Mouse (Mus musculus) stomach, embryonic 14.5 days (tissue): ENCODE results near the gene Tcp11l1. TPM values are rescaled to one million over a fixed set of nuclear protein-coding genes. Genes with fewer than 3 reads are reported as not detected.

Experiments used
- ATAC-seq: fragments of 200-750 bp; cut with Nextera tagmentation; 2 replicates; pipeline ENCODE4 v1.8.0; 2017; ENCODE audit warnings: low read depth, moderate TSS enrichment; ENCODE audit not compliant: insufficient number of reproducible peaks, insufficient read depth, low FRiP score
- H3K27ac ChIP-seq: fragments of 300-500 bp; sonication (generic); 2 replicates; pipeline ENCODE4 v1.5.1; 2014; ENCODE audit warnings: mild to moderate bottlenecking, low read length, moderate library complexity, mixed read lengths
- H3K27me3 ChIP-seq: fragments of 300-500 bp; sonication (generic); 2 replicates; pipeline ENCODE4 v1.6.1; 2014; ENCODE audit warnings: low read length, control low read depth, mixed read lengths; ENCODE audit not compliant: control insufficient read depth, insufficient read depth
- H3K36me3 ChIP-seq: fragments of 300-500 bp; sonication (generic); 2 replicates; pipeline ENCODE4 v1.6.1; 2014; ENCODE audit warnings: mild to moderate bottlenecking, control low read depth, low read length, moderate library complexity, mixed read lengths; ENCODE audit not compliant: control insufficient read depth, insufficient read depth
- H3K4me1 ChIP-seq: fragments of 300-500 bp; sonication (generic); 2 replicates; pipeline ENCODE4 v1.6.1; 2014; ENCODE audit warnings: low read length, control low read depth, mixed read lengths; ENCODE audit not compliant: control insufficient read depth, insufficient read depth
- H3K4me2 ChIP-seq: fragments of 300-500 bp; sonication (generic); replicated peaks from 2 replicates; pipeline ENCODE4 v1.6.1; 2014; ENCODE audit warnings: low read depth, low read length, control low read depth
- H3K4me3 ChIP-seq: fragments of 300-500 bp; sonication (generic); 2 replicates; pipeline ENCODE4 v1.5.1; 2014; ENCODE audit warnings: low read depth, low read length, control low read depth
- H3K9ac ChIP-seq: fragments of 300-500 bp; sonication (generic); replicated peaks from 2 replicates; pipeline ENCODE4 v1.6.1; 2014; ENCODE audit warnings: low read depth, mild to moderate bottlenecking, control low read depth, low read length, moderate library complexity, mixed read lengths
- H3K9me3 ChIP-seq: fragments of 300-500 bp; sonication (generic); 2 replicates; pipeline ENCODE4 v1.6.1; 2016; ENCODE audit warnings: low read depth, low read length, control low read depth; ENCODE audit not compliant: control insufficient read depth
- WGBS: fragments of 180-500 bp; shearing (Covaris S2); extraction: QIAGEN DNeasy Blood & Tissue Kit; methylation state at CpG from one replicate; pipeline ENCODE4 v1.1.7; 2014; 5-methylcytosine and 5-hydroxymethylcytosine counted together
- polyA plus RNA-seq: library from polyadenylated mRNA; unstranded; fragments of >200 nt; fragmentation: Nextera tagmentation; extraction: Ambion mirVana; gene quantifications from 2 replicates; pipeline ENCODE4 v1.2.1, GENCODE M21; 2014

Gene Tcp11l1
- polyA plus RNA-seq, 1 experiment from 2014 or later, result 55.2 TPM

DNA sequence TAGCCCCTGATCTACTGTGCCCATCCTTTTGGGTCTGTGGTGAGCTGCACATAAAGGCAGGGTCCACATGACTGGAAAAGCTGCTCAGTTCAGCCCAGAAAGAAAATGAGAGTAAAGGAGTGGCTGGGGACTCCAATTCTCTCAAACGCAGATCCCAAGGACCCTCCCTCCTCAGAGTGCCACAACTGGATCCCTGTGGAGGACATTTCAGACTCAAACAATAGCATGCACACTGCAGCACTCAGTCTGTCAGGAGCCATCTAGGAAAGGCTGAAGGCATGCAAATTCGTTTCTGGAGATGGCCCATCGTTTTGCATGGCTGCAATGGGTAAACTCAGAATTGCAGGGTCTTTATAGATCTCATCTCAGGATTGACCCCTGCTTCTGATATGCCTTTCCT, 8.8 kb downstream of the Tcp11l1 start:
- Histone ChIP-seq H3K27me3 (no peaks in the 10 kb centered on the region), H3K9ac (no peak overlapping the region), H3K4me3 (no peak overlapping the region), H3K36me3 (no peaks in the 10 kb centered on the region), H3K9me3 (no peaks in the 10 kb centered on the region), H3K27ac (no peak overlapping the region), H3K4me2 (no peak overlapping the region), H3K4me1 (0 out of 2 replicates have a peak, but pooled peaks cover 4% of the 10 kb centered on the region)
- 78% methylated on average over 3 of the region's 3 CpGs for WGBS
- no peak for ATAC-seq

DNA sequence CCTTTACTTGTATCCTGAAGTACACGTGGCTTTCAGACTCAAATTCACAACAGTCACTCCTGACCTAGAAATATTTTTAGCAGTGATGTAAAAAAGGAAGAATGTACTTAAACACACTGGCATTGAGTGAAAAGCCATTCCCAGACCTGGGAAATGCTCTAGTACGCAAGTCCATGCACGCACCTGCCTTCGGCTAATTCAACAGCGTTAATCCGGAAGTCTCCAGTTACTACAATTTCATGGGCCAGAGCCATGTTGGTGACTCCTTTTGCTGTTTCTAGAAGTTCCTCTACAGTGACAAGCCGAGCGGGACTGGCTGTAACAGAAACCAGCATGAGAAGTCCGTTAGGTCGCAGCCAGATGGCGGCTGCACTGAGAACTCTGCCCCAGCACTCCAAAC, 12.3 kb downstream of the Tcp11l1 start:
- no peak for ATAC-seq
- Histone ChIP-seq H3K27me3 (no peaks in the 10 kb centered on the region), H3K9me3 (no peaks in the 10 kb centered on the region), H3K4me2 (no peak overlapping the region), H3K4me1 (no peaks in the 10 kb centered on the region), H3K27ac (no peak overlapping the region), H3K9ac (no peak overlapping the region), H3K4me3 (no peak overlapping the region), H3K36me3 (no peaks in the 10 kb centered on the region)
- 82% methylated on average over 11 of the region's 11 CpGs for WGBS

DNA sequence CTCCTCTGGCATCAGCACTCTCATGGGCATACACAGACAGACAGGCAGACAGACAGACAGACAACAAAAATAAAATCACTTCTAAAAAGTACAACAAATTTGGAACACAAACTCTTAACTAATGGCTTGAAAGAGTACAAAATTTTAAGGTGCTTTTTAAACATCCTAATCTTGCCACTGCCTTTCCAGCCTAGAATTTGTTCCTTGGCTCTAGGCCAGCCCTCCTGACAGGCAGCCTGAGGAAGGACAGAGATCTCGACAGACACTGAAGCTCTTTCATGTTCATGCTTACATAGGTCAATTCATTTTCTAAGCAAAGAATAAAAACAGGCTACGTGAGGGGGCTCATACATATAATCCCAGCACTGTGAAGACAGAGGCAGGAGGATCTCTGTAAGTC, 19.4 kb downstream of the Tcp11l1 start:
- Histone ChIP-seq H3K27ac (no peak overlapping the region), H3K9me3 (no peaks in the 10 kb centered on the region), H3K4me2 (no peak overlapping the region), H3K27me3 (no peaks in the 10 kb centered on the region), H3K9ac (no peak overlapping the region), H3K4me1 (no peaks in the 10 kb centered on the region), H3K4me3 (no peak overlapping the region), H3K36me3 (no peaks in the 10 kb centered on the region)
- 36% methylated on average over 2 of the region's 2 CpGs for WGBS
- ATAC-seq, result no peak

DNA sequence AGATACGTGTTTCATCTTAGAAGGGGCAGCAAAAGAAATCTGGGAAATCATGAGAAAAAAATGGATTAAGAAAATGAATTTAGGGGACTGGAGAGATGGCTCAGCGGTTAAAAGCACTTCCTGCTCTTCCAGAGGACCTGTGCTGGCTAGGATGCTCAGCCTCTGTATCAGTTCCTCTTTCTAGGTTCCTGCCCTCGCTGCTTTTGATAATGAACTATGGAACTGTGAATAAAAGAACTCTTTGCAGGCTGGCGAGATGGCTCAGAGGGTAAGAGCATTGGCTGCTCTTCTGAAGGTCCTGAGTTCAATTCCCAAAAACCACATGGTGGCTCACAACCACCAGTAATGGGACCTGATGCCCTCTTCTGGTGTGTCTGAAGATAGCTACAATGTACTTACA, 21.2 kb downstream of the Tcp11l1 start:
- Histone ChIP-seq H3K27me3 (no peaks in the 10 kb centered on the region), H3K9ac (no peak overlapping the region), H3K4me2 (no peak overlapping the region), H3K4me1 (no peaks in the 10 kb centered on the region), H3K27ac (no peak overlapping the region), H3K4me3 (no peak overlapping the region), H3K9me3 (no peaks in the 10 kb centered on the region), H3K36me3 (no peaks in the 10 kb centered on the region)
- ATAC-seq, result no peak
- WGBS, result 83% methylated on average over 4 of the region's 4 CpGs

DNA sequence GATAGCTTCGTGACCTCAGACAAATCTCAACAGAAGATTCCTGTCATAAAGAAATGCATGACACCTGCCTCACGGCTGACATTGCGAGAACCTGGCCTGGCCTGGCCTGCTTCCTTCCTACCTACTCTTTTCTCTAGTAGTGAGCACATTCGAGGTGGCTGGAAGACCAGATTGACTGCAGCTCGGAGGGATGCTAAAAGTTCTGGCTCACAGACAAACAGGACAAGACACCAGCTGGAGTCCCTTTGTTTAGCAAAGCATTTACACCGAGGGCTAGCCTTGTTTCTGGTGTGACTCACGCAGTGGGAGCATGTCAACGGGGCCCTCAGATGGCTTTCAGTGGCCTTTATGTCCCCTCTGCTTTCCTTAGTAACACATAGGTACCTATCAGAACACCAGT, 23.2 kb downstream of the Tcp11l1 start:
- no peak overlapping the region for H3K9ac ChIP-seq
- no peak for ATAC-seq
- no peaks in the 10 kb centered on the region for H3K9me3 ChIP-seq
- no peak overlapping the region for H3K4me3 ChIP-seq
- H3K4me1 ChIP-seq, result no peaks in the 10 kb centered on the region
- 78% methylated on average over 8 of the region's 8 CpGs for WGBS
- no peaks in the 10 kb centered on the region for H3K36me3 ChIP-seq
- no peak overlapping the region for H3K27ac ChIP-seq
- H3K4me2 ChIP-seq, result no peak overlapping the region
- H3K27me3 ChIP-seq, result no peaks in the 10 kb centered on the region

DNA sequence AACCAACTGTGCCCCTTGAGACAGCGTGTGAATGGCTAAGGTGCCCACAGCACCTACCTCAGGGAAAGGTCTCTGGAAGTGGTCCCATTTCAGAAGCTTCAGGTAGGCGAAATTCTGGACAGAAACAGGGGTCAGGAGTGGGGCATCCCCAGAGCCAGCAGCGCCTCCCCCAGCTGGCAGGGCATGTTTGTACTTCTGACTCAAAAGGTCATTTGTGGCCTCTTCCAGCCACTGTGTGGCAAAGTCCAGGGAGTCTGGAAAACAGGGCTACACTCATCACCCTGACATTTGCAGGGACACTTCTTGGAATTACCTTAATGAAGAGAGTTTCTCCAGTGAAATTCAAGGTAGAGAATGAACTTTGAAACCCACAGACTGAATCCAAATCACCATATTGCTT, 23.6 kb downstream of the Tcp11l1 start:
- WGBS, result 81% methylated on average over 3 of the region's 3 CpGs
- Histone ChIP-seq H3K4me3 (no peak overlapping the region), H3K4me1 (no peaks in the 10 kb centered on the region), H3K9ac (no peak overlapping the region), H3K27me3 (no peaks in the 10 kb centered on the region), H3K27ac (no peak overlapping the region), H3K4me2 (no peak overlapping the region), H3K9me3 (no peaks in the 10 kb centered on the region), H3K36me3 (no peaks in the 10 kb centered on the region)
- no peak for ATAC-seq

DNA sequence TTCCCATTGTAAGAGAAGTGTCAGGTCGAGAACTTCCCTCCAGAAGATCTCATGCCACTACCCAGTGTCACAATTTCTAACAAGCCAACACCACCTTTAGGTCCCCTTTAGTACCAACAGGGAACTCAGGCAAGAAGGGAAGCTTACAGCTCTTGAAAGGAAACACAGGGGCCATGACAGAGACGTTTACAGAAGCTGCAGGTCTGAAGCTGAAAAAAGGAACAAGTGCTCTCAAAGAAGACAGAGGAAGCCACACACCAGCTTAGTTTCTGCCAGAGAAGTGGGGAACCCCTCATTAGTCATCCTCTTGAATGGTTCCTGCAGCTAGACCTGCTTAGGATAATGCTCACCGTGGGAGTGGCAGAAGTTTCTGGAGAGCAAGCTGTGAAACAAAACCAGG, 24.7 kb downstream of the Tcp11l1 start:
- no peak for ATAC-seq
- Histone ChIP-seq H3K36me3 (no peaks in the 10 kb centered on the region), H3K4me2 (no peak overlapping the region), H3K9ac (no peak overlapping the region), H3K4me1 (no peaks in the 10 kb centered on the region), H3K27ac (no peak overlapping the region), H3K9me3 (no peaks in the 10 kb centered on the region), H3K4me3 (no peak overlapping the region), H3K27me3 (no peaks in the 10 kb centered on the region)
- 72% methylated on average over 3 of the region's 3 CpGs for WGBS

DNA sequence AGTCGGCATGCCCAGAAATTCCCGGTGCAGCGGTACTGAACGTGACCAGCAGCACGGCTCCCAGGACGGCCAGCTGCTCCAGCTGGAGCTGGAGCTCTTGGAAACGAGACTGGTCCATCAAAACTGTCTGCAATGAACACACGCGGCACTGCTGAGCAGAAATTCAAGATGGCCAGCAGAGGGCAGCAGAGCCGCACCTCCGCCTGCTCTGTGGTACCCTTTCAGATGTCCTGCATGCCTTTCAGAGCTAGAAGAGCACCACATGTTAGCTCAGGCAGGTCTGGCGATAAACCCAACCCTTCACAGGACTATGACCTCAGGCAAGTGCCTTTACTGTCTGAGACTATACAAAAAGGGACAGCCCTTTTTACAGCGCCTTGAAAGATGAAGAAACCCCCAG, 26.6 kb downstream of the Tcp11l1 start:
- H3K27me3 ChIP-seq, result no peaks in the 10 kb centered on the region
- no peak overlapping the region for H3K9ac ChIP-seq
- H3K4me3 ChIP-seq, result no peak overlapping the region
- H3K4me2 ChIP-seq, result no peak overlapping the region
- H3K27ac ChIP-seq, result no peak overlapping the region
- no peaks in the 10 kb centered on the region for H3K4me1 ChIP-seq
- H3K9me3 ChIP-seq, result no peaks in the 10 kb centered on the region
- peak; percentile 90 for ATAC-seq
- no peaks in the 10 kb centered on the region for H3K36me3 ChIP-seq
- 4% methylated on average over 13 of the region's 13 CpGs for WGBS

DNA sequence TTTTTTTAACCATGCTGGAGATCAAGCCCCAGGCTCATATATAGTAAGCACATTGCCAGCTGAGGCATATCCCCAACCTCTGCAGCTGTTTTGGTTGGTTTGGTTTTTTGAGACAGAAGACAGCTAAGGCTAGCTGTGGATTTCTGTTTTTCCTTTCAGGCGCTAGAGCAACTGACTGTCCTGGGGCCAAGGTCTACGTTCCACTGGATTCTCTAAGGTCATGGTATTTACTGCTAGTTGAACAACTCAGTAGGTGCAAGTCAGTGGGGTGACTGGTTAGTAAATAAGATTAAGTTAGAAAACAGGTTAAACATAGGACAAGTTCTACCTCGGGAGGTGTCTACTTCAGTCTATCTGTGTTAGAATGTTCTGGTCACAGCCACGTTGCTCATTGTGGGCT, 27.2 kb downstream of the Tcp11l1 start:
- H3K9me3 ChIP-seq, result no peaks in the 10 kb centered on the region
- no peaks in the 10 kb centered on the region for H3K4me1 ChIP-seq
- no peaks in the 10 kb centered on the region for H3K36me3 ChIP-seq
- no peak overlapping the region for H3K4me3 ChIP-seq
- H3K9ac ChIP-seq, result no peak overlapping the region
- no peak overlapping the region for H3K4me2 ChIP-seq
- WGBS, result 90% methylated on average over 4 of the region's 4 CpGs
- H3K27ac ChIP-seq, result no peak overlapping the region
- ATAC-seq, result no peak
- H3K27me3 ChIP-seq, result no peaks in the 10 kb centered on the region
